Mouse (Mus musculus) G1E (cell line): Measurements from ENCODE around the gene Cdk20. TPM values are rescaled to one million over a fixed set of nuclear protein-coding genes. Genes with fewer than 3 reads are reported as not detected.
A peak's percentile ranks its signal among the peaks of the same experiment; 100 is the strongest.
"Not testable (repeated sequence)": the region's sequence is repeated elsewhere in the genome, so short reads cannot be mapped to it uniquely, and the experiment has no call there.

Source experiments
- ATAC-seq: 2 replicates; pipeline ENCODE4 v1.8.0; 2016; ENCODE audit warnings: mild to moderate bottlenecking; ENCODE audit not compliant: insufficient number of reproducible peaks, poor library complexity, low FRiP score, severe bottlenecking; ENCODE audit errors: extremely low read depth
- DNase-seq: peaks from one replicate; pipeline ENCODE4 v3.0.0; 2012; ENCODE audit warnings: low spot score
- H3K27me3 ChIP-seq: 2 replicates; pipeline ENCODE4 v1.6.1; 2012; ENCODE audit warnings: mild to moderate bottlenecking, low read length, inconsistent platforms; ENCODE audit not compliant: insufficient read depth
- H3K36me3 ChIP-seq: replicated peaks from 2 replicates; pipeline ENCODE3; 2012; ENCODE audit warnings: mild to moderate bottlenecking, inconsistent platforms
- H3K4me1 ChIP-seq: 2 replicates; pipeline ENCODE4 v1.6.1; 2012; ENCODE audit warnings: low read depth, low read length, inconsistent platforms, mixed read lengths; ENCODE audit not compliant: insufficient read depth
- H3K4me3 ChIP-seq: 2 replicates; pipeline ENCODE4 v1.5.1; 2012; ENCODE audit warnings: low read depth, mild to moderate bottlenecking, inconsistent platforms, low read length, moderate library complexity, mixed read lengths
- H3K9me3 ChIP-seq: replicated peaks from 2 replicates; pipeline ENCODE4 v1.6.1; 2012; ENCODE audit warnings: inconsistent platforms
- CTCF ChIP-seq: IDR thresholded peaks from 2 replicates; pipeline ENCODE4 v1.5.1; 2012; ENCODE audit warnings: low read depth, low read length, inconsistent platforms, mixed read lengths
- GATA1 ChIP-seq: IDR thresholded peaks from 2 replicates; pipeline ENCODE4 v1.6.1; 2012; ENCODE audit warnings: borderline replicate concordance, low read length, inconsistent platforms, mixed read lengths
- GATA2 ChIP-seq: IDR thresholded peaks from 2 replicates; pipeline ENCODE4 v1.6.1; 2012; ENCODE audit warnings: low read depth, low read length, inconsistent platforms, borderline replicate concordance
- POLR2AphosphoS5 ChIP-seq: IDR thresholded peaks from 2 replicates; pipeline ENCODE4 v1.6.1; 2012; ENCODE audit warnings: low read depth, low read length, inconsistent platforms; ENCODE audit not compliant: insufficient replicate concordance
- TAL1 ChIP-seq: conservative IDR thresholded peaks from 2 replicates; pipeline ENCODE4 v1.6.1; 2012; ENCODE audit warnings: low read depth, low read length, inconsistent platforms, mixed read lengths
- polyA plus RNA-seq: library from polyadenylated mRNA; stranded (reverse); fragments of >175 nt; gene quantifications from 2 replicates; pipeline ENCODE4 v1.2.3, GENCODE M21; 2012
- total RNA-seq, 2 experiments: library from RNA; stranded (forward) in 1 of 2; stranded (reverse) in 1 of 2; fragments of 200-1000 nt in 1 of 2; fragments of >200 nt in 1 of 2; fragmentation: Nextera tagmentation in 1 of 2; gene quantifications; 2 replicates each; pipeline ENCODE4 v1.2.3; 2014 to 2017

Cdk20 gene
- total and polyA plus RNA-seq, 3 experiments: 0.23 to 1.7 (median 0.60) TPM

GRCm38 (mm10) chr13:64443263-64443894, 11.3 kb downstream of the Cdk20 start:
- H3K27me3 ChIP-seq: peaks cover 5% of the 10 kb centered on the region; the same call in 1 of the 2 replicates
- no peak for TF ChIP-seq CTCF
- TF ChIP-seq GATA1: no peak
- TF ChIP-seq GATA2: no peak
- peaks cover 6% of the 10 kb centered on the region for H3K4me1 ChIP-seq
- H3K36me3 ChIP-seq: no peaks in the 10 kb centered on the region
- H3K9me3 ChIP-seq: no peaks in the 10 kb centered on the region
- DNase-seq (no peak), ATAC-seq (no peak)
- no peak overlapping the region for H3K4me3 ChIP-seq

GRCm38 (mm10) chr13:64445254-64445920, 13.3 kb downstream of the Cdk20 start:
- H3K36me3 ChIP-seq: no peaks in the 10 kb centered on the region
- H3K9me3 ChIP-seq: no peaks in the 10 kb centered on the region
- ATAC-seq (no peak), DNase-seq (no peak)
- TF ChIP-seq GATA2 (no peak), TAL1 (no peak), GATA1 (no peak), CTCF (no peak), POLR2AphosphoS5 (no peak)
- peaks cover 8% of the 10 kb centered on the region; the same call in 1 of the 2 replicates for H3K4me1 ChIP-seq
- H3K27me3 ChIP-seq: peaks cover 5% of the 10 kb centered on the region; the same call in 1 of the 2 replicates
- no peak overlapping the region for H3K4me3 ChIP-seq

- no peaks in the 10 kb centered on the region for H3K36me3 ChIP-seq
- DNase-seq (no peak), ATAC-seq (peak; percentile 38; the same call in 1 of the 2 replicates)
- H3K27me3 ChIP-seq: no peaks in the 10 kb centered on the region
- no peaks in the 10 kb centered on the region for H3K9me3 ChIP-seq
- TF ChIP-seq TAL1 (no peak), CTCF (peak; percentile 33)
- no peak overlapping the region for H3K4me3 ChIP-seq
- H3K4me1 ChIP-seq: peaks cover 8% of the 10 kb centered on the region; the same call in 1 of the 2 replicates
Observed at GRCm38 (mm10) chr13:64447947-64448346, 15.8 kb downstream of the Cdk20 start.

- DNase-seq (no peak), ATAC-seq (no peak)
- no peaks in the 10 kb centered on the region for H3K36me3 ChIP-seq
- no peaks in the 10 kb centered on the region for H3K27me3 ChIP-seq
- H3K9me3 ChIP-seq: no peaks in the 10 kb centered on the region
- TF ChIP-seq GATA2 (no peak), POLR2AphosphoS5 (no peak), CTCF (no peak), TAL1 (no peak), GATA1 (no peak)
- H3K4me1 ChIP-seq: peaks cover 8% of the 10 kb centered on the region; the same call in 1 of the 2 replicates
- no peak overlapping the region for H3K4me3 ChIP-seq
Observed at GRCm38 (mm10) chr13:64448729-64449128, 16.6 kb downstream of the Cdk20 start.

GRCm38 (mm10) chr13:64450001-64450794, 18.1 kb downstream of the Cdk20 start:
- H3K4me1 ChIP-seq: peaks cover 6% of the 10 kb centered on the region; the same call in 1 of the 2 replicates
- no peak for DNase-seq
- H3K4me3 ChIP-seq: no peak overlapping the region
- TF ChIP-seq POLR2AphosphoS5 (no peak), CTCF (no peak), TAL1 (no peak; the same call in 1 of the 2 replicates), GATA2 (no peak), GATA1 (no peak)
- no peaks in the 10 kb centered on the region for H3K27me3 ChIP-seq
- H3K9me3 ChIP-seq: no peaks in the 10 kb centered on the region
- ATAC-seq: peak; percentile 40; the same call in 1 of the 2 replicates
- H3K36me3 ChIP-seq: no peaks in the 10 kb centered on the region

- not testable (repeated sequence) for H3K4me3 ChIP-seq, DNase-seq, ATAC-seq, H3K27me3 ChIP-seq, H3K4me1 ChIP-seq, H3K9me3 ChIP-seq, H3K36me3 ChIP-seq
Observed at GRCm38 (mm10) chr13:64457225-64457978, 25.3 kb downstream of the Cdk20 start.
